Mouse (Mus musculus) embryonic facial prominence, embryonic 10.5 days (tissue): Measurements from ENCODE around the gene Calr. TPM values are rescaled to one million over a fixed set of nuclear protein-coding genes. Genes with fewer than 3 reads are reported as not detected.

Experiments used
- DNase-seq: peaks from one replicate; pipeline ENCODE4 v3.0.0-alpha.2; 2017; ENCODE audit warnings: low spot score
- H3K27ac ChIP-seq: fragments of 300-500 bp; sonication (generic); replicated peaks from 2 replicates; pipeline ENCODE4 v1.5.1; 2016; ENCODE audit warnings: mild to moderate bottlenecking
- H3K27me3 ChIP-seq: fragments of 300-500 bp; sonication (generic); replicated peaks from 2 replicates; pipeline ENCODE4 v1.6.1; 2016; ENCODE audit warnings: low read depth, mild to moderate bottlenecking; ENCODE audit not compliant: poor library complexity, severe bottlenecking
- H3K36me3 ChIP-seq: fragments of 300-500 bp; sonication (generic); replicated peaks from 2 replicates; pipeline ENCODE4 v1.6.1; 2016; ENCODE audit warnings: mild to moderate bottlenecking, moderate library complexity
- H3K4me1 ChIP-seq: fragments of 300-500 bp; sonication (generic); 2 replicates; pipeline ENCODE4 v1.6.1; 2016
- H3K4me3 ChIP-seq: fragments of 300-500 bp; sonication (generic); 2 replicates; pipeline ENCODE4 v1.5.1; 2016; ENCODE audit warnings: mild to moderate bottlenecking, moderate library complexity
- H3K9me3 ChIP-seq: fragments of 300-500 bp; sonication (generic); 2 replicates; pipeline ENCODE4 v1.6.1; 2016; ENCODE audit warnings: mild to moderate bottlenecking
- WGBS: fragments of 180-500 bp; shearing (Covaris S2); methylation state at CpG from one replicate; pipeline ENCODE4 v1.1.7; 2016; 5-methylcytosine and 5-hydroxymethylcytosine counted together
- microRNA-seq: library from miRNA; unstranded; fragments of <30 nt; microRNA quantifications from one replicate; pipeline ENCODE4, GENCODE M21; 2017
- polyA plus RNA-seq: library from polyadenylated mRNA; unstranded; fragments of >200 nt; fragmentation: Nextera tagmentation; extraction: Ambion mirVana; gene quantifications from 2 replicates; pipeline ENCODE4 v1.2.1, GENCODE M21; 2016

The Calr gene
- polyA plus RNA-seq, 1 experiment from 2014 or later = 758 TPM

DNA sequence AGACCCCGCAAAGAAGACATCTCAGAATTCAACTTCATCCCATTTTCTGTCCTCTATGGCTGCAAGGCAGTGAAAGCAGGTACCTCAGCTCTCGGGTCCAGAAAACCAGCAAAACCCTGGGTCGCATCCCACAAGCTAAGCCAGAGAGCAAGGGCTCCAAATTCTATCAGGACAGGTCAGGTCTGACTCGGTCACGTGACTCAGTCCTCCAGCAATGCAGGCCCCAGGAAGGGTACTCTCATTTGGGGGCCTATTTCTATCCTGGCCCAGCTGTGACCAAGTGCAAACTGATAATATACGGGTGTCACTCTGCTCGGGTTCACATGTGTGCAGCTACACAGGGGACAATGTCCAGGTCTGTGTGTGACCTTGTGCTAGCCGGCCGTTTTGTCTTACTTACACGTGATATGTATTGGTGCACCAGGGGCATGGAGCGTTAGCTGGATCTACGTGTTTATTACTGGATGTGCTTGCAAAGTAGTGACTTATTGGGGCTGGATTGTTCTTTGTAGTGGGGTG is 54.2 kb downstream of the Calr start:
- no peak for DNase-seq
- H3K27ac ChIP-seq = no peak overlapping the region
- no peaks in the 10 kb centered on the region for H3K36me3 ChIP-seq
- H3K4me3 ChIP-seq = no peak overlapping the region
- WGBS = 74% methylated on average over 12 of the region's 12 CpGs
- H3K27me3 ChIP-seq = peaks cover 100% of the 10 kb centered on the region
- H3K4me1 ChIP-seq = peaks cover 4% of the 10 kb centered on the region; the same call in 1 of the 2 replicates
- H3K9me3 ChIP-seq = no peaks in the 10 kb centered on the region

Small RNAs within 50 kb of the gene (microRNA-seq; reads per million reads assigned to microRNA genes)
- 4.3 reads per million, percentile 10 among the genes with 10 or more reads in this experiment for gene Mir7069

Other genes starting within 250 kb of the Calr start
- 140 and 148 TPM in 2 replicates for gene Ier2, start 184.1 kb downstream of the Calr start, polyA plus RNA-seq
- 69.1 and 71.2 TPM in 2 replicates for gene Trmt1, start 160.6 kb downstream of the Calr start, polyA plus RNA-seq
- gene Nacc1, start 159.1 kb downstream of the Calr start, polyA plus RNA-seq = 30.4 and 30.8 TPM in 2 replicates
- 4.3 and 5.5 TPM in 2 replicates for gene Lyl1, start 145.5 kb downstream of the Calr start, polyA plus RNA-seq
- gene G430095P16Rik, start 123.9 kb downstream of the Calr start, polyA plus RNA-seq = 1.6 and 3.6 TPM in 2 replicates
- 0.29 and 0.77 TPM in 2 replicates for gene Nfix, start 46.6 kb downstream of the Calr start, polyA plus RNA-seq
- 2.8 and 3.0 TPM in 2 replicates for gene Dand5, start 24.1 kb downstream of the Calr start, polyA plus RNA-seq
- 45.2 and 47.3 TPM in 2 replicates for gene Gadd45gip1, start 15.4 kb downstream of the Calr start, polyA plus RNA-seq
- gene Rad23a, start 6.3 kb downstream of the Calr start, polyA plus RNA-seq = 112 and 122 TPM in 2 replicates
- gene Farsa, start 10.1 kb upstream of the Calr start, polyA plus RNA-seq = 133 and 138 TPM in 2 replicates
- gene Syce2, start 25.2 kb upstream of the Calr start, polyA plus RNA-seq = 77.8 and 83.7 TPM in 2 replicates
- gene Gcdh, start 47.0 kb upstream of the Calr start, polyA plus RNA-seq = 49.6 and 51.8 TPM in 2 replicates
- 14.5 and 15.6 TPM in 2 replicates for gene Klf1, start 55.0 kb upstream of the Calr start, polyA plus RNA-seq
- gene Dnase2a, start 61.6 kb upstream of the Calr start, polyA plus RNA-seq = 6.1 and 10.1 TPM in 2 replicates
- gene Mast1, start 90.4 kb upstream of the Calr start, polyA plus RNA-seq = 2.3 and 3.4 TPM in 2 replicates
- 0.36 and 0.91 TPM in 2 replicates for gene Rtbdn, start 100.1 kb upstream of the Calr start, polyA plus RNA-seq
- not detected in 2 replicates for gene Gm49661, start 122.5 kb upstream of the Calr start, polyA plus RNA-seq
- 1,193 and 1,272 TPM in 2 replicates for gene Prdx2, start 122.7 kb upstream of the Calr start, polyA plus RNA-seq
- gene Rnaseh2a, start 122.8 kb upstream of the Calr start, polyA plus RNA-seq = 147 and 148 TPM in 2 replicates
- 6.6 and 6.7 TPM in 2 replicates for gene Junb, start 131.8 kb upstream of the Calr start, polyA plus RNA-seq
- 19.5 and 20.0 TPM in 2 replicates for gene Hook2, start 143.7 kb upstream of the Calr start, polyA plus RNA-seq
- 0.08 TPM in 1 of 2 replicates, not detected in the other for gene Best2, start 167.6 kb upstream of the Calr start, polyA plus RNA-seq
- 157 TPM in 2 replicates for gene Asna1, start 178.3 kb upstream of the Calr start, polyA plus RNA-seq
- gene Trir, start 179.9 kb upstream of the Calr start, polyA plus RNA-seq = 154 and 157 TPM in 2 replicates
- gene Tnpo2, start 190.0 kb upstream of the Calr start, polyA plus RNA-seq = 31.2 and 31.5 TPM in 2 replicates
- 21.4 and 25.1 TPM in 2 replicates for gene Fbxw9, start 213.1 kb upstream of the Calr start, polyA plus RNA-seq
- gene Gm5741, start 221.0 kb upstream of the Calr start, polyA plus RNA-seq = not detected in 2 replicates
- gene Dhps, start 224.8 kb upstream of the Calr start, polyA plus RNA-seq = 70.5 and 74.5 TPM in 2 replicates
- 126 and 127 TPM in 2 replicates for gene Wdr83os, start 233.8 kb upstream of the Calr start, polyA plus RNA-seq
- gene Wdr83, start 234.4 kb upstream of the Calr start, polyA plus RNA-seq = 64.3 and 65.8 TPM in 2 replicates
- 26.1 and 27.2 TPM in 2 replicates for gene Man2b1, start 236.3 kb upstream of the Calr start, polyA plus RNA-seq